Comparison of ENCODE assay signal across 13 mouse cellular contexts in the genomic region with DNA sequence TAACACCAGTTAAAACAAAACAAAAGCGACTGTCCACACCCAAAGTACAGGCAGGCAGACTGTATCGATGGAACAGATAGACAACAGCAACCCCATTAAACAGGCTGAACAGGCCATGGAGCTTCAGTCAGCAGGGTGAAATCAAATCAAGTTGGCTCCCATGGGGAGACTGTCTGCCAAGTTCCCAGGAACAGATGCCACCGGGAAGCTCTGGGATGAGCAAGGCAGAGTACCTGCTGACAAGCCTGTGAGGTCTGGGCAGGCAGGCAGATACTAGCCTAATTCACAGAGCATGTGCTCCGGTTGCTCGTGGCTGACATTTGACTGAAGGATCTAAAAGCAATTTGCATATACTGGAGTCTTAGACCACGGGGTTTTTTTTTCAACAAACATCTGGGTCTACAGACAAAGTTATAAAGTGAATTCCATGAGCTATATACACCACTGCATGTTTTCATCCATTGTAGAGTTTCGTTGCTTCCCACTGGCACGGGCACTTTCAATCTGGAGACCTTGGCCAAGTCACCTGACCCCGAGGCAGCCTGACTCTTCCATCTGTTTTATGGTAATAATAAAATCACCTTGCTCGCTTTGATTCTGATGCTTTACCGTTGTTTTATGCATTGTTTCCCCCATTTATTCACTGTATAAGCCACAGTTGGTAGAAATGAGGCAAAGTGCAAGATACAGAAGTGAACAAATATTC. TPM values are rescaled to one million over a fixed set of nuclear protein-coding genes. Genes with fewer than 3 reads are reported as not detected.
DNase-seq lines count a peak whose midpoint lies in the region; ATAC-seq and TF ChIP-seq lines count a peak whose summit lies in the region.
"Had no signal": no experiment of that assay in that cellular context is flagged by ENCODE, and none has a peak within 500 bp of the region (broad histone marks: within the 10 kb centered on the region; RNA-seq: fewer than 3 reads in every experiment).

No protein-coding gene starts in this region.

- H3K27ac ChIP-seq in hindbrain, embryonic 13.5 days = no peak overlapping the region
- no peak overlapping the region for H3K27ac ChIP-seq in hindbrain, embryonic 12.5 days
- no peak overlapping the region for H3K27ac ChIP-seq in thymus, adult 2 months (ENCODE audit: control insufficient read depth, insufficient read depth, low read length)
- H3K27ac ChIP-seq in liver, embryonic 12.5 days = no peak overlapping the region

- H3K9ac ChIP-seq in hindbrain, embryonic 13.5 days = no peak overlapping the region
- no peak overlapping the region for H3K9ac ChIP-seq in hindbrain, embryonic 12.5 days
- no peak overlapping the region for H3K9ac ChIP-seq in liver, embryonic 12.5 days

- H3K27me3 ChIP-seq in hindbrain, embryonic 13.5 days = no peaks in the 10 kb centered on the region
- no peaks in the 10 kb centered on the region for H3K27me3 ChIP-seq in hindbrain, embryonic 12.5 days
- H3K27me3 ChIP-seq in thymus, adult 2 months (ENCODE audit: control insufficient read depth, insufficient read depth, low read length) = no peaks in the 10 kb centered on the region
- no peaks in the 10 kb centered on the region for H3K27me3 ChIP-seq in liver, embryonic 12.5 days (replicated peaks)
- H3K27me3 ChIP-seq: megakaryocyte, embryonic 14.5 days had no signal

- H3K4me3 ChIP-seq in hindbrain, embryonic 13.5 days = no peak overlapping the region
- no peak overlapping the region for H3K4me3 ChIP-seq in hindbrain, embryonic 12.5 days
- no peak overlapping the region for H3K4me3 ChIP-seq in thymus, adult 2 months (ENCODE audit: control insufficient read depth, insufficient read depth, low read length)
- H3K4me3 ChIP-seq in liver, embryonic 12.5 days = no peak overlapping the region
- H3K4me3 ChIP-seq: megakaryocyte, embryonic 14.5 days had no signal

- no peak overlapping the region for H3K4me2 ChIP-seq in hindbrain, embryonic 13.5 days
- no peak overlapping the region for H3K4me2 ChIP-seq in hindbrain, embryonic 12.5 days (replicated peaks)
- H3K4me2 ChIP-seq in liver, embryonic 12.5 days = no peak overlapping the region

- no peaks in the 10 kb centered on the region for H3K36me3 ChIP-seq in hindbrain, embryonic 13.5 days
- no peaks in the 10 kb centered on the region for H3K36me3 ChIP-seq in hindbrain, embryonic 12.5 days
- H3K36me3 ChIP-seq in thymus, adult 2 months (ENCODE audit: control insufficient read depth, insufficient read depth, low read length) = no peaks in the 10 kb centered on the region
- no peaks in the 10 kb centered on the region for H3K36me3 ChIP-seq in liver, embryonic 12.5 days

- no peak for TF ChIP-seq CTCF in thymus, adult 2 months (IDR thresholded peaks at IDR 0.05; ENCODE audit: borderline replicate concordance, control insufficient read depth, extremely low read depth, insufficient read depth, low read length, poor library complexity)

- DNase-seq in adrenal gland, postnatal 25 days = peak; percentile 1
- DNase-seq in cerebellum, postnatal 25 days = peak; percentile 82
- peak; percentile 69 to 73 for DNase-seq in layer of hippocampus, adult 8-10 months (ENCODE audit: low spot score in 2 of 2)
- DNase-seq in thymus, adult 2 months = no peak
- DNase-seq in testis, postnatal 10 days (ENCODE audit: low spot score) = no peak

- H3K9me3 ChIP-seq in hindbrain, embryonic 13.5 days = no peaks in the 10 kb centered on the region
- no peaks in the 10 kb centered on the region for H3K9me3 ChIP-seq in hindbrain, embryonic 12.5 days (replicated peaks)
- no peaks in the 10 kb centered on the region for H3K9me3 ChIP-seq in liver, embryonic 12.5 days (replicated peaks)
- H3K9me3 ChIP-seq: megakaryocyte, embryonic 14.5 days had no signal

- TF ChIP-seq POLR2A in thymus, adult 2 months (IDR thresholded peaks at IDR 0.05; ENCODE audit: control insufficient read depth, extremely low read depth, insufficient read depth, low read length, poor library complexity) = no peak

- WGBS in hindbrain, embryonic 13.5 days = 76% methylated on average over 11 of the region's 11 CpGs
- WGBS in hindbrain, embryonic 12.5 days = 72% methylated on average over 11 of the region's 11 CpGs
- 86% methylated on average over 11 of the region's 11 CpGs for WGBS in thymus, adult 2 months
- 63% methylated on average over 11 of the region's 11 CpGs for WGBS in liver, embryonic 12.5 days (ENCODE audit: insufficient replicate concordance)

- H3K4me1 ChIP-seq in hindbrain, embryonic 13.5 days (replicated peaks) = no peaks in the 10 kb centered on the region
- no peaks in the 10 kb centered on the region for H3K4me1 ChIP-seq in hindbrain, embryonic 12.5 days
- no peaks in the 10 kb centered on the region for H3K4me1 ChIP-seq in thymus, adult 2 months (replicated peaks; ENCODE audit: control insufficient read depth, insufficient read depth, low read length)
- H3K4me1 ChIP-seq in liver, embryonic 12.5 days = no peaks in the 10 kb centered on the region
- H3K4me1 ChIP-seq: megakaryocyte, embryonic 14.5 days had no signal

- ATAC-seq in hindbrain, embryonic 13.5 days (ENCODE audit: low FRiP score) = peak; percentile 59; the same call in 1 of the 2 replicates
- ATAC-seq in hindbrain, embryonic 12.5 days (ENCODE audit: low FRiP score) = no peak
- ATAC-seq in liver, embryonic 12.5 days = no peak

RNA-seq across cellular contexts. Expression of a gene that starts 50.1 kb away (rescaled TPM):
- polyA plus RNA-seq in hindbrain, embryonic 13.5 days (2015; fragmentation: Nextera tagmentation; extraction: Ambion mirVana) = not detected in 2 replicates
- not detected in 2 replicates for polyA plus RNA-seq in hindbrain, embryonic 12.5 days (2016; fragmentation: Nextera tagmentation; extraction: Ambion mirVana)
- not detected in 2 replicates for total RNA-seq in adrenal gland, postnatal 25 days (2021)
- under 1 TPM in 1 of 4 experiments, not detected in 3; 0.16 TPM for total RNA-seq in layer of hippocampus, adult 8-10 months (2022)
- polyA plus RNA-seq in thymus, adult 2 months (2012; rRNA removed) = not detected in 2 replicates
- polyA plus RNA-seq in liver, embryonic 12.5 days (2016; fragmentation: Nextera tagmentation; extraction: Ambion mirVana) = not detected in 2 replicates
- total RNA-seq: ES-E14; left cerebral cortex, postnatal 25 days had no signal
- polyA plus RNA-seq: heart, embryonic 14.5 days; spleen, adult 2 months had no signal

Comparison
In these comparisons a context has a peak if more than half of its experiments do, and no peak if none do; other contexts are left out.
1. DNase-seq: peak in adrenal gland, postnatal 25 days (single experiment), cerebellum, postnatal 25 days (2 of 2) and layer of hippocampus, adult 8-10 months (2 of 2); none in thymus, adult 2 months (single experiment) and testis, postnatal 10 days (single experiment).